Mouse (Mus musculus): Measurements from ENCODE around the gene Hlcs.

DNA sequence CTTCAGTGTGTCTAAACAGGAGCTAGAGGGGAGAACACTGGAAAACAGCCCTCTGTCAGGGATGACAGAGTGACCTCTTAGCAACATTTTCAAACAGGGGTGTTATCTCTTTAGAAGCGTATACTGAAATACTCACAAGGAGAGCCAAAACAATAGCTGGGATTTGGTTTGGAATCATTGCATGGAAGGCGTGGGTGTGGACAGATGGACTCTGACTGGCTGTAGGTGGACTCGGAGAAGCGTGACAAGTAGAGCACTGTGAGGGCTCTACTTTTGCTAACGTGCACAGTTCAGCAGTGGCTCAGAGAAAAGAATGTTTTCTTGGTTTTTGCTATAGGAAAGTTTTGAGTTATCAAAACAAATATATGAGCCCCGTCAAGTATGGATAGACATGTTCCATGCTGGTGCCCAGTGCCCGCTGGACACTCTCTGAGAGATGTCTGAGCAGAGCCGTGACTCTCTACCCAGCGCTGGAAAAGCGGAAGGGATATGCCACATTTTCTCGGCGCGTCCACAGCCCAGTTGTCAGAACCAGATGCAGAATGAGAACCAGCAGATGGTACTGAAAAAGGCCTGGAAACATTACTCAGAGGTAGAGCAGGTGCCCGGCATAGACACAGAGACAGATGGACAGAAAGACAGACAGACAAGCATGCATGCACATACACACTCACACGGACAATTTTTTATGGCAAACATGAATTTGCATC, 62.6 kb downstream of the Hlcs start:
- TF ChIP-seq CTCF (IDR thresholded peaks at IDR 0.05; ENCODE audit: borderline replicate concordance, control insufficient read depth, extremely low read depth, insufficient read depth, low read length, poor library complexity) (no peak), POLR2A (IDR thresholded peaks at IDR 0.05; ENCODE audit: control insufficient read depth, extremely low read depth, insufficient read depth, low read length, poor library complexity) (no peak)

Data from thymus, adult 2 months (tissue).